Mouse (Mus musculus) C2C12 (cell line): ENCODE results near the gene Pdpr.

Source experiments
- CEBPB ChIP-seq: IDR thresholded peaks from one replicate; pipeline ENCODE4 v1.6.1; 2011; ENCODE audit warnings: low read depth, mild to moderate bottlenecking, control low read depth, moderate library complexity
- CTCF ChIP-seq: IDR thresholded peaks from one replicate; pipeline ENCODE4 v1.5.1; 2011; ENCODE audit not compliant: control insufficient read depth, insufficient read depth, insufficient read length
- FOSL1 ChIP-seq: IDR thresholded peaks from one replicate; pipeline ENCODE4 v1.8.0; 2011; ENCODE audit warnings: mild to moderate bottlenecking, low read length; ENCODE audit not compliant: poor library complexity, insufficient read depth, severe bottlenecking
- MAX ChIP-seq: IDR thresholded peaks from one replicate; pipeline ENCODE4 v1.6.1; 2011; ENCODE audit warnings: mild to moderate bottlenecking, control low read depth
- MYOD1 ChIP-seq: IDR thresholded peaks from one replicate; pipeline ENCODE4 v1.6.1; 2011; ENCODE audit warnings: low read depth; ENCODE audit not compliant: control insufficient read depth, insufficient read length
- MYOG ChIP-seq: IDR thresholded peaks from one replicate; pipeline ENCODE4 v1.6.1; 2011; ENCODE audit not compliant: control insufficient read depth, insufficient read length; ENCODE audit errors: extremely low read depth
- USF1 ChIP-seq: IDR thresholded peaks from one replicate; pipeline ENCODE4 v1.6.1; 2011; ENCODE audit warnings: low read depth, mild to moderate bottlenecking, control low read depth, moderate library complexity

- TF ChIP-seq CTCF: no peak
- no peak for TF ChIP-seq MYOG
- no peak for TF ChIP-seq MYOD1
- no peak for TF ChIP-seq USF1
- TF ChIP-seq FOSL1: no peak
- TF ChIP-seq MAX: no peak
- TF ChIP-seq CEBPB: no peak
Measured at GRCm38 (mm10) chr8:111079461-111079860, 15.0 kb upstream of the Pdpr start.
